Mouse (Mus musculus) CD4-positive, CD25-positive, alpha-beta regulatory T cell (primary cell): Measurements from ENCODE around the gene Ankra2. TPM values are rescaled to one million over a fixed set of nuclear protein-coding genes. Genes with fewer than 3 reads are reported as not detected.

Experiments used
- polyA plus RNA-seq: library from polyadenylated mRNA; unstranded; fragments of 100-300 nt; shearing (Covaris generic); gene quantifications from one replicate; pipeline ENCODE4 v1.2.1, GENCODE M21; 2017

Gene Ankra2
- polyA plus RNA-seq = 59.2 TPM

GRCm38 (mm10) chr13:98262636-98263457, at the start of gene Ankra2, which contains the start of gene Utp15:
Gene Ankra2, plus strand, starts transcription at chr13:98263074.
Gene Utp15, minus strand, starts transcription at chr13:98263041.

GRCm38 (mm10) chr13:98279686-98280085, 16.8 kb downstream of the Ankra2 start, which contains the start of gene Gm21976:
Gene Gm21976, plus strand, starts transcription at chr13:98279887.

GRCm38 (mm10) chr13:98316480-98317245, 53.8 kb downstream of the Ankra2 start, which contains the start of gene Btf3:
Gene Btf3, minus strand, starts transcription at chr13:98317006.

Other genes starting within 250 kb of the Ankra2 start
- 0.05 TPM for gene Arhgef28, start 56.6 kb upstream of the Ankra2 start, polyA plus RNA-seq
- gene Utp15, start within 50 bp of the Ankra2 start, polyA plus RNA-seq = 42.2 TPM
- gene Gm21976, start 16.8 kb downstream of the Ankra2 start, polyA plus RNA-seq = not detected
- gene Btf3, start 53.9 kb downstream of the Ankra2 start, polyA plus RNA-seq = 586 TPM
- gene Foxd1, start 91.2 kb downstream of the Ankra2 start, polyA plus RNA-seq = 0.04 TPM
- gene Gm10320, start 228.9 kb downstream of the Ankra2 start, polyA plus RNA-seq = 0.37 TPM